Mouse (Mus musculus) olfactory bulb, adult 2 months (tissue): Measurements from ENCODE around the gene Rpp25.

ENCODE experiments used
- CTCF ChIP-seq: fragments of 200-500 bp; IDR thresholded peaks from 2 replicates; pipeline ENCODE4 v1.5.1; 2012; ENCODE audit warnings: low read depth, mild to moderate bottlenecking, low read length, moderate library complexity; ENCODE audit not compliant: insufficient read depth
- POLR2A ChIP-seq: fragments of 200-500 bp; IDR thresholded peaks from 2 replicates; pipeline ENCODE4 v1.6.1; 2012; ENCODE audit warnings: mild to moderate bottlenecking, low read depth, low read length, moderate library complexity; ENCODE audit not compliant: insufficient read depth

GRCm38 (mm10) chr9:57487807-57488206, 16.0 kb upstream of the Rpp25 start:
- TF ChIP-seq CTCF (no peak), POLR2A (no peak)
